Mouse (Mus musculus): ENCODE data around the gene Pfn1.

Pfn1 gene

GRCm38 (mm10) chr11:70637764-70638163, 16.7 kb downstream of the Pfn1 start:
- no peak for DNase-seq (ENCODE audit: low spot score)

- no peak for DNase-seq (ENCODE audit: low spot score)
Observed at GRCm38 (mm10) chr11:70635601-70636000, 18.8 kb downstream of the Pfn1 start.

GRCm38 (mm10) chr11:70630129-70630528, 24.3 kb downstream of the Pfn1 start:
- no peak for DNase-seq (ENCODE audit: low spot score)

GRCm38 (mm10) chr11:70629557-70629956, 24.9 kb downstream of the Pfn1 start:
- DNase-seq (ENCODE audit: low spot score), result no peak

- no peak for DNase-seq (ENCODE audit: low spot score)
Observed at GRCm38 (mm10) chr11:70628431-70628830, 26.0 kb downstream of the Pfn1 start.

GRCm38 (mm10) chr11:70626877-70627276, 27.6 kb downstream of the Pfn1 start:
- DNase-seq (ENCODE audit: low spot score), result no peak

GRCm38 (mm10) chr11:70625473-70625872, 29.0 kb downstream of the Pfn1 start:
- no peak for DNase-seq (ENCODE audit: low spot score)

- no peak for DNase-seq (ENCODE audit: low spot score)
Observed at GRCm38 (mm10) chr11:70623053-70623742, 31.2 kb downstream of the Pfn1 start.

GRCm38 (mm10) chr11:70621972-70622814, 32.3 kb downstream of the Pfn1 start:
- DNase-seq (ENCODE audit: low spot score), result no peak

GRCm38 (mm10) chr11:70619101-70619500, 35.3 kb downstream of the Pfn1 start, which contains the start of gene Chrne:
Gene Chrne, minus strand, starts transcription at chr11:70619216.
- DNase-seq (ENCODE audit: low spot score), result no peak

GRCm38 (mm10) chr11:70615516-70616093, 38.8 kb downstream of the Pfn1 start, which contains the start of gene 4930544D05Rik:
Gene 4930544D05Rik, plus strand, starts transcription at chr11:70615848.
- no peak for DNase-seq (ENCODE audit: low spot score)

GRCm38 (mm10) chr11:70615074-70615473, 39.4 kb downstream of the Pfn1 start:
- DNase-seq (ENCODE audit: low spot score), result peak; percentile 50

GRCm38 (mm10) chr11:70612505-70612904, 41.9 kb downstream of the Pfn1 start:
- no peak for DNase-seq (ENCODE audit: low spot score)

- no peak for DNase-seq (ENCODE audit: low spot score)
Observed at GRCm38 (mm10) chr11:70610752-70611151, 43.7 kb downstream of the Pfn1 start.

- peak; percentile 65 for DNase-seq (ENCODE audit: low spot score)
Observed at GRCm38 (mm10) chr11:70608381-70609066, 45.9 kb downstream of the Pfn1 start.

GRCm38 (mm10) chr11:70607611-70608010, 46.8 kb downstream of the Pfn1 start:
- DNase-seq (ENCODE audit: low spot score), result no peak

- DNase-seq (ENCODE audit: low spot score), result no peak
Observed at GRCm38 (mm10) chr11:70606717-70607116, 47.7 kb downstream of the Pfn1 start.

- DNase-seq (ENCODE audit: low spot score), result peak; percentile 40
Observed at GRCm38 (mm10) chr11:70605024-70605566, 49.3 kb downstream of the Pfn1 start.

All from testis, postnatal 14 days (tissue).